Comparison of ENCODE assay signal across 18 mouse cellular contexts in the genomic region with DNA sequence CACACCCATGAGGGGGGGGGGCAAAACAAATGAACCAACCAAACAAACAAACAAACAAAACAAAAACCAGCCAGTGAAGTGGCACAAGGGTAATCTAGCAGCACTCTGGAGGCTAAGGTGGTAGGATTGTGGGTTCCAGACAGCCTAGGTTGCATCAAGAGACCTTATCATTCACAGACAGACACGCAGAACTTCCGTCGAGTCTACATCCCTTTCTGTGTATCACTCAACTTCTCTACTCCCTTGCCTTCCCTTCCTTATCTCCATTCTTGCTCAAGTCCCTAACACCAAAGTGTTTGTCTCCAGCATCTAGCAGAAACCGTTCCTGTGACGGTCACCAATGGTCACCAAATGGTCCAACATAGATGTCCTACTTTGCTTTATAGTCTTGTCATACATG. TPM values are rescaled to one million over a fixed set of nuclear protein-coding genes. Genes with fewer than 3 reads are reported as not detected.
"Had no signal": no experiment of that assay in that cellular context is flagged by ENCODE, and none has a peak within 500 bp of the region (broad histone marks: within the 10 kb centered on the region; RNA-seq: fewer than 3 reads in every experiment).

No protein-coding gene starts in this region.

- ATAC-seq: midbrain, embryonic 15.5 days had no signal

- H3K4me1 ChIP-seq: limb, embryonic 10.5 days; midbrain, embryonic 15.5 days; neural tube, embryonic 13.5 days had no signal

- H3K9ac ChIP-seq: midbrain, embryonic 15.5 days; neural tube, embryonic 13.5 days had no signal

- H3K27me3 ChIP-seq: midbrain, embryonic 15.5 days had no signal

- H3K27ac ChIP-seq: kidney, postnatal 0 days; limb, embryonic 10.5 days; midbrain, embryonic 15.5 days; neural tube, embryonic 13.5 days had no signal

- H3K4me3 ChIP-seq: limb, embryonic 10.5 days; midbrain, embryonic 15.5 days; neural tube, embryonic 13.5 days had no signal

- DNase-seq: kidney, adult 11 months; kidney, adult 9 months; kidney, postnatal 36 days; lung, adult 18-20 months; retina, postnatal 1 day had no signal

- H3K9me3 ChIP-seq: limb, embryonic 10.5 days; midbrain, embryonic 15.5 days; neural tube, embryonic 13.5 days had no signal

- H3K4me2 ChIP-seq: midbrain, embryonic 11.5 days; midbrain, embryonic 15.5 days; neural tube, embryonic 13.5 days had no signal

- H3K36me3 ChIP-seq: limb, embryonic 10.5 days; midbrain, embryonic 15.5 days; neural tube, embryonic 13.5 days had no signal

RNA-seq across cellular contexts. Expression of gene Rnf212b, which starts 25.7 kb away (rescaled TPM):
- total RNA-seq: layer of hippocampus, adult 18-20 months; layer of hippocampus, postnatal 14 days; left cerebral cortex, adult 18-20 months; left cerebral cortex, postnatal 10 days had no signal
- polyA plus RNA-seq: intestine, embryonic 14.5 days; limb, embryonic 10.5 days; limb, embryonic 14.5 days; lung, embryonic 16.5 days; midbrain, embryonic 11.5 days; midbrain, embryonic 15.5 days; neural tube, embryonic 13.5 days; stomach, embryonic 16.5 days had no signal
